Mouse (Mus musculus): Measurements from ENCODE around the gene Kcnb1. TPM values are rescaled to one million over a fixed set of nuclear protein-coding genes. Genes with fewer than 3 reads are reported as not detected.
A peak's percentile ranks its signal among the peaks of the same experiment; 100 is the strongest.

Kcnb1 gene
- 0.75 and 0.96 TPM in 2 replicates for polyA plus RNA-seq (2014; fragmentation: Nextera tagmentation; extraction: Ambion mirVana)

GRCm38 (mm10) chr2:167190076-167190399, at the start of gene Kcnb1:
Gene Kcnb1 (minus strand): TSS chr2:167190155.
- Histone ChIP-seq H3K4me3 (ENCODE audit: low read depth, low read length) (peak within 1 kb of the TSS; percentile 60), H3K27me3 (ENCODE audit: control insufficient read depth, insufficient read depth, low read length) (peaks cover 33% of the 10 kb centered on the region), H3K4me1 (ENCODE audit: control insufficient read depth, insufficient read depth, low read length) (peaks cover 7% of the 10 kb centered on the region), H3K27ac (ENCODE audit: low read depth, low read length) (no peak within 1 kb of the TSS), H3K9ac (ENCODE audit: low read length) (peak within 1 kb of the TSS; percentile 63), H3K4me2 (peak within 1 kb of the TSS; percentile 81), H3K36me3 (ENCODE audit: control insufficient read depth, insufficient read depth, low read length) (no peaks in the 10 kb centered on the region), H3K9me3 (ENCODE audit: control insufficient read depth, low read length) (no peaks in the 10 kb centered on the region)
- under 1% methylated on average over 30 of the region's 41 CpGs for WGBS
- DNase-seq (ENCODE audit: low spot score, missing footprints) (peak; percentile 97), ATAC-seq (ENCODE audit: low FRiP score) (peak; percentile 76)

GRCm38 (mm10) chr2:167239262-167239661, 49.3 kb upstream of the Kcnb1 start:
- Histone ChIP-seq H3K4me1 (ENCODE audit: control insufficient read depth, insufficient read depth, low read length) (peaks cover 4% of the 10 kb centered on the region; the same call in 1 of the 2 replicates), H3K27ac (ENCODE audit: low read depth, low read length) (no peak overlapping the region), H3K36me3 (ENCODE audit: control insufficient read depth, insufficient read depth, low read length) (no peaks in the 10 kb centered on the region), H3K9ac (ENCODE audit: low read length) (no peak overlapping the region), H3K27me3 (ENCODE audit: control insufficient read depth, insufficient read depth, low read length) (no peaks in the 10 kb centered on the region), H3K9me3 (ENCODE audit: control insufficient read depth, low read length) (no peaks in the 10 kb centered on the region), H3K4me2 (peak overlapping the region; percentile 21; the same call in 1 of the 2 replicates), H3K4me3 (ENCODE audit: low read depth, low read length) (no peak overlapping the region)
- ATAC-seq (ENCODE audit: low FRiP score), result no peak
- peak; percentile 88 for DNase-seq (ENCODE audit: low spot score, missing footprints)
- 34% methylated on average over 12 of the region's 12 CpGs for WGBS

- H3K9ac ChIP-seq (ENCODE audit: low read length), result no peak overlapping the region
- H3K27me3 ChIP-seq (ENCODE audit: control insufficient read depth, insufficient read depth, low read length), result no peaks in the 10 kb centered on the region
- ATAC-seq (ENCODE audit: low FRiP score) (no peak), DNase-seq (ENCODE audit: low spot score, missing footprints) (no peak)
- H3K36me3 ChIP-seq (ENCODE audit: control insufficient read depth, insufficient read depth, low read length), result no peaks in the 10 kb centered on the region
- peaks cover 4% of the 10 kb centered on the region; the same call in 1 of the 2 replicates for H3K4me1 ChIP-seq (ENCODE audit: control insufficient read depth, insufficient read depth, low read length)
- H3K9me3 ChIP-seq (ENCODE audit: control insufficient read depth, low read length), result no peaks in the 10 kb centered on the region
- H3K4me2 ChIP-seq, result no peak overlapping the region
- whole genome bisulfite sequencing, result 82% methylated on average over 9 of the region's 9 CpGs
- no peak overlapping the region for H3K4me3 ChIP-seq (ENCODE audit: low read depth, low read length)
- no peak overlapping the region for H3K27ac ChIP-seq (ENCODE audit: low read depth, low read length)
Measured at GRCm38 (mm10) chr2:167237224-167237623, 47.3 kb upstream of the Kcnb1 start.

DNA sequence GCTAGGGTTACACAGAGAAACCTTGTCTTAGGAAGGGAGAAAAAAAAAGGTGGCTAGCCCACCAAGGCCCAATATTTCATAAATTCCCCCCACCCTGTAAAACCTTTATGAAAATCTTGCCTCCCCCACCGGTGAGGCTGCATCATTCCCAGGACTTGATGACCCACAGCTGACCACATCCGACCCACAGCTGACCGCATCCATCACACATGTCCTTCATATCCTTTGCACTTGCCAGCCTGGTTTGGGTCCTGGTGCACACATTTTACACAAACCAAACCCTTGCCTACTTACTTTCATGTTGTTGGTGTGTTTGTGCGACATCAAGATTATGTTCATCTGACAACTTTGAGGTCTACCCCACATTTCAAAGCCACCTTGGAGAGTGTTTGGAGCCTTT, 46.2 kb upstream of the Kcnb1 start:
- 97% methylated on average over 4 of the region's 4 CpGs for WGBS
- Histone ChIP-seq H3K9me3 (ENCODE audit: control insufficient read depth, low read length) (no peaks in the 10 kb centered on the region), H3K4me3 (ENCODE audit: low read depth, low read length) (no peak overlapping the region), H3K4me2 (no peak overlapping the region), H3K36me3 (ENCODE audit: control insufficient read depth, insufficient read depth, low read length) (no peaks in the 10 kb centered on the region), H3K27ac (ENCODE audit: low read depth, low read length) (no peak overlapping the region), H3K4me1 (ENCODE audit: control insufficient read depth, insufficient read depth, low read length) (peaks cover 4% of the 10 kb centered on the region; the same call in 1 of the 2 replicates), H3K27me3 (ENCODE audit: control insufficient read depth, insufficient read depth, low read length) (no peaks in the 10 kb centered on the region), H3K9ac (ENCODE audit: low read length) (no peak overlapping the region)
- ATAC-seq (ENCODE audit: low FRiP score), result no peak
- peak; percentile 75 for DNase-seq (ENCODE audit: low spot score, missing footprints)

GRCm38 (mm10) chr2:167235338-167236018, 45.5 kb upstream of the Kcnb1 start:
- Histone ChIP-seq H3K4me1 (ENCODE audit: control insufficient read depth, insufficient read depth, low read length) (peaks cover 6% of the 10 kb centered on the region; the same call in 1 of the 2 replicates), H3K9me3 (ENCODE audit: control insufficient read depth, low read length) (no peaks in the 10 kb centered on the region), H3K4me2 (no peak overlapping the region), H3K36me3 (ENCODE audit: control insufficient read depth, insufficient read depth, low read length) (no peaks in the 10 kb centered on the region), H3K27me3 (ENCODE audit: control insufficient read depth, insufficient read depth, low read length) (no peaks in the 10 kb centered on the region), H3K4me3 (ENCODE audit: low read depth, low read length) (no peak overlapping the region), H3K9ac (ENCODE audit: low read length) (no peak overlapping the region), H3K27ac (ENCODE audit: low read depth, low read length) (no peak overlapping the region)
- ATAC-seq (ENCODE audit: low FRiP score) (no peak), DNase-seq (ENCODE audit: low spot score, missing footprints) (peak; percentile 68)
- WGBS, result 78% methylated on average over 17 of the region's 17 CpGs

GRCm38 (mm10) chr2:167233771-167234170, 43.8 kb upstream of the Kcnb1 start:
- no peak for ATAC-seq (ENCODE audit: low FRiP score)
- Histone ChIP-seq H3K36me3 (ENCODE audit: control insufficient read depth, insufficient read depth, low read length) (no peaks in the 10 kb centered on the region), H3K27me3 (ENCODE audit: control insufficient read depth, insufficient read depth, low read length) (no peaks in the 10 kb centered on the region), H3K9ac (ENCODE audit: low read length) (no peak overlapping the region), H3K4me3 (ENCODE audit: low read depth, low read length) (no peak overlapping the region), H3K27ac (ENCODE audit: low read depth, low read length) (no peak overlapping the region), H3K4me2 (no peak overlapping the region), H3K4me1 (ENCODE audit: control insufficient read depth, insufficient read depth, low read length) (0 out of 2 replicates have a peak, but pooled peaks cover 2% of the 10 kb centered on the region), H3K9me3 (ENCODE audit: control insufficient read depth, low read length) (no peaks in the 10 kb centered on the region)
- peak; percentile 35 for DNase-seq (ENCODE audit: low spot score, missing footprints)
- WGBS, result 59% methylated on average over 14 of the region's 14 CpGs

DNA sequence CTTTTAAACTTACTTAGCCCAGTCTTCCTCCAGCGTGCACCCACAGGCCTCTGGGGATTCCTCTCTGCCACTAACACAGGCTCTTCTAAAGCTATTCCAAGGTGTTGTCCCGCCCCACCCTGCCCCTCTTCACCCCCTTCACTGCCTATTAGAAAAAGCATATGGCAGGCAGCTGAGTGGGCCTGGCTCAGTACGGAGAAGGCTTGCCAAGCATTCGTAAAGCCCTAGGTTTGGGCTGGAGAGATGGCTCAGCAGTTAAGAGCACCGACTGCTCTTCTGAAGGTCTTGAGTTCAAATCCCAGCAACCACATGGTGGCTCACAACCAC, 43.0 kb upstream of the Kcnb1 start:
- no peaks in the 10 kb centered on the region for H3K36me3 ChIP-seq (ENCODE audit: control insufficient read depth, insufficient read depth, low read length)
- no peak overlapping the region for H3K27ac ChIP-seq (ENCODE audit: low read depth, low read length)
- WGBS, result 80% methylated on average over 5 of the region's 5 CpGs

GRCm38 (mm10) chr2:167232132-167233008, 42.4 kb upstream of the Kcnb1 start:
- no peak overlapping the region for H3K4me2 ChIP-seq
- DNase-seq (ENCODE audit: low spot score, missing footprints), result no peak
- H3K36me3 ChIP-seq (ENCODE audit: control insufficient read depth, insufficient read depth, low read length), result no peaks in the 10 kb centered on the region
- no peak overlapping the region for H3K4me3 ChIP-seq (ENCODE audit: low read depth, low read length)
- no peak for ATAC-seq (ENCODE audit: low FRiP score)
- 50% methylated on average over 14 of the region's 14 CpGs for WGBS
- H3K9ac ChIP-seq (ENCODE audit: low read length), result no peak overlapping the region
- H3K9me3 ChIP-seq (ENCODE audit: control insufficient read depth, low read length), result no peaks in the 10 kb centered on the region
- H3K27me3 ChIP-seq (ENCODE audit: control insufficient read depth, insufficient read depth, low read length), result no peaks in the 10 kb centered on the region
- H3K27ac ChIP-seq (ENCODE audit: low read depth, low read length), result no peak overlapping the region
- 0 out of 2 replicates have a peak, but pooled peaks cover 2% of the 10 kb centered on the region for H3K4me1 ChIP-seq (ENCODE audit: control insufficient read depth, insufficient read depth, low read length)

More for the DNA sequence above, 43.0 kb upstream of the Kcnb1 start:
- DNase-seq (ENCODE audit: low spot score, missing footprints) (no peak), ATAC-seq (ENCODE audit: low FRiP score) (no peak)
- Histone ChIP-seq H3K27me3 (ENCODE audit: control insufficient read depth, insufficient read depth, low read length) (no peaks in the 10 kb centered on the region), H3K4me2 (no peak overlapping the region), H3K4me1 (ENCODE audit: control insufficient read depth, insufficient read depth, low read length) (0 out of 2 replicates have a peak, but pooled peaks cover 2% of the 10 kb centered on the region), H3K9ac (ENCODE audit: low read length) (no peak overlapping the region), H3K9me3 (ENCODE audit: control insufficient read depth, low read length) (no peaks in the 10 kb centered on the region), H3K4me3 (ENCODE audit: low read depth, low read length) (no peak overlapping the region)

- H3K4me2 ChIP-seq, result peak overlapping the region; percentile 27
- 0 out of 2 replicates have a peak, but pooled peaks cover 2% of the 10 kb centered on the region for H3K4me1 ChIP-seq (ENCODE audit: control insufficient read depth, insufficient read depth, low read length)
- peak; percentile 94 for DNase-seq (ENCODE audit: low spot score, missing footprints)
- 8% methylated on average over 15 of the region's 15 CpGs for WGBS
- peak; percentile 59; the same call in 1 of the 2 replicates for ATAC-seq (ENCODE audit: low FRiP score)
- 0 out of 2 replicates have a peak overlapping the region, but pooled peaks have one; percentile 8 for H3K4me3 ChIP-seq (ENCODE audit: low read depth, low read length)
- no peaks in the 10 kb centered on the region for H3K27me3 ChIP-seq (ENCODE audit: control insufficient read depth, insufficient read depth, low read length)
- peak overlapping the region; percentile 41; the same call in 1 of the 2 replicates for H3K9ac ChIP-seq (ENCODE audit: low read length)
- no peaks in the 10 kb centered on the region for H3K36me3 ChIP-seq (ENCODE audit: control insufficient read depth, insufficient read depth, low read length)
- no peaks in the 10 kb centered on the region for H3K9me3 ChIP-seq (ENCODE audit: control insufficient read depth, low read length)
- no peak overlapping the region for H3K27ac ChIP-seq (ENCODE audit: low read depth, low read length)
Measured at GRCm38 (mm10) chr2:167230554-167230953, 40.6 kb upstream of the Kcnb1 start.

Measured in midbrain, embryonic 11.5 days (tissue).